Mouse (Mus musculus): ENCODE measurements around the gene Arhgef18.

DNA sequence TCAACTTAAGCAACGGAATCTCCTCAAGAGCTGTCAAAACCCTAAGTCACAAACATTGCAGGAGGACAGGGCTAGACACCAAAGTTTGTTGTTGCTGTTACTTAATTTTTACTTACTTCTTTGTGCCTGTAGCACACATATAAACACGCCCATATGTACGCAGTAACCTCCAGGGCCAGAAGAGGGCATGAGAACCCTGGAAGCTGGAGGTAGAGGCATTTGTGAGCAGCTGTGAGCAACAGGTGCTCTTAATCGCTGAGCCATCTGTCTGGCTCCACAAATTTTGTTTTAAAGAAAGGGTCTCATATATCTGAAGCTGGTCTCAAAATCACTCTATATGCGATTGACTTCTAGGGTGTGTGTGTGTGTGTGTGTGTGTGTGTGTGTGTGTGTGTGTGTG, 71.5 kb downstream of the Arhgef18 start:
- TF ChIP-seq MAX (IDR thresholded peaks at IDR 0.05; ENCODE audit: low read length) (no peak), CTCF (IDR thresholded peaks at IDR 0.05 in 2 of 3, conservative IDR thresholded peaks at IDR 0.05 in 1 of 3; ENCODE audit: control insufficient read depth in 1 of 3, insufficient read depth in 1 of 3, low read depth in 2 of 3, low read length in 3 of 3, poor library complexity in 1 of 3, severe bottlenecking in 1 of 3) (peak; percentile 63 to 78 (median 73)), POLR2A (IDR thresholded peaks at IDR 0.05; ENCODE audit: control insufficient read depth in 1 of 2, insufficient read depth in 1 of 2, low read depth in 1 of 2, low read length in 2 of 2, poor library complexity in 1 of 2) (no peak), EP300 (IDR thresholded peaks at IDR 0.05; ENCODE audit: low read depth in 1 of 2, low read length in 2 of 2) (no peak), USF1 (IDR thresholded peaks at IDR 0.05; ENCODE audit: low read depth, low read length) (no peak), E2F4 (IDR thresholded peaks at IDR 0.05; ENCODE audit: borderline replicate concordance, low read depth, low read length) (no peak), MYC (IDR thresholded peaks at IDR 0.05; ENCODE audit: low read depth, low read length) (no peak), CHD2 (IDR thresholded peaks at IDR 0.05; ENCODE audit: low read length) (no peak), SIN3A (IDR thresholded peaks at IDR 0.05; ENCODE audit: low read length) (no peak), RAD21 (IDR thresholded peaks at IDR 0.05; ENCODE audit: low read depth, low read length) (peak; percentile 81), BHLHE40 (IDR thresholded peaks at IDR 0.05; ENCODE audit: borderline replicate concordance, low read depth, low read length) (no peak), JUND (IDR thresholded peaks at IDR 0.05; ENCODE audit: low read depth, low read length) (no peak), POLR2AphosphoS2 (IDR thresholded peaks at IDR 0.05; ENCODE audit: low read length) (no peak)

Measured in MEL (cell line).